Mouse (Mus musculus) right cerebral cortex, adult 18-20 months (tissue): ENCODE results near the gene Kctd10.

Experiments used
- DNase-seq: peaks from one replicate; pipeline ENCODE4 v3.0.0; 2022; ENCODE audit warnings: mixed read lengths

Kctd10 gene

DNA sequence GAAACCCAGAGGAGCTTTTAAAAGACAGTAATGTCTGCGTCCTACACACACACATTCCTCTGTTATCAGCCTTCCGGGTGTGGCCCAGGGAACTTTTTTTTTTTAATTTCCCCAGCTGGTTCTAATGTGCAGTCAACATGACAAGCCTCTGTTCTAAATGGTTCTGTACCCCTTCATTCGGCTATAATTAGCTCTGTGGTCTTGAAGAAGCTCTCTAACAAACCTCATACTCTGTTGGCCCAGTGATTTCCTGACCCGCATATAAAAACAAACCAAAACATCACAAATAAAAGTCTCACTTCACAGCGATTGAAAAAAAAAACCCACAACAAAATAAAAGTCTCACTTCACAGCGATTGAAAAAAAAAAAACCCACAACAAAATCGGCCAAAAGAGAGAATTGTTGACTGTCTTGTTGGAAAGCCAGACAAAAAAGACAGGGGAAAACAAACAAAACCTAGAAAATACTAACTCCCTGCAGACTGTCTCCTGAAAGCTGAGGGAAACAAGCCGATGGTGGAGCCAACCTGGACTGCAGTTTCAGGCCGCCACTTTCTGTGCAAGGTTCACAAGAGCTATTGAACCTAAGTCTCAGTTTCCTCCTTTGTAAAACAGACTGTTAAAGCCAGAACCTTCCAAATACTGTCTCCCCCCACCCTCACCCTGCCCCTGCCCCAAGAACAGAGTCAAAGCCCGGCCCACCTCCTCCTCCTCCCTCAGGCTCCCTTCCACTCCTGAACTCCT is 2.0 kb downstream of the Kctd10 start:
- DNase-seq = no peak

DNA sequence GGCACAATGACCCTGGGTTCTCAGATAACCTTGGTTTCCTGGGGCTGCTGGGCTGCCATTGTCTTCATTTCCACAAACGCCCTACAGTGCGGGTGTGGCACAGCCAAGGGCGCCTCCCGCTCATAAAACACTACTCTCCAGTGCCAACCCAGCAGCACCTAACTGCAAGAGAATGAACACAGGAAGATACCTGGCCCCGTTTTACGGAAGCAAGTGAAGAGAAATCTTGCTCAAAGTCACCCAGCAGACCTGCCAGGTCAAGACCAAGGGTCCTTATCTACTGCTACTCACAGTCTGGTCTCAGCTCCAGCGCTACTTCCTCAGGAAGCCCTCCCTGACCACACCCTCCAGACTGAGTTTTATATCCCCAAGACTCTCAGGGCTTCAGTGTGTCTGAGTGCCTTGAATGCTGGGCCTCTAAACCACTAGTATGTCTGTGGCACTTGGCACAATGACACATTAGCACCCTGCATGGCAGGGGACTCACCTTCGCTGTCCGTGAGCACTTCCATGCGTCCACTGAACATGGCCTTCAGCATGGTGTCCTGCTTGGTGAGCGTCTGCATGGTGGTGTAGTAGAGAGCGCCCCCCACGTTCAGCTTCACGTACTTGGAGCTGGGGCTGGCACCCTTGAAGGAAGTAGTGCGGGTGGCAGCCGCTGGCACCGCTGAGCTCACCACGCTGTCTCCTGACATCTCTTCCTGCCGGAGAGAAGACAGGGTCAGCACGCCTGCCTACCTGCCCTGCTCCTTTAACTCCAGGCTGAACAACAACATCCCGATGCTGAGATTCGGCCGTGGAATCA is 5.7 kb downstream of the Kctd10 start:
- no peak for DNase-seq

DNA sequence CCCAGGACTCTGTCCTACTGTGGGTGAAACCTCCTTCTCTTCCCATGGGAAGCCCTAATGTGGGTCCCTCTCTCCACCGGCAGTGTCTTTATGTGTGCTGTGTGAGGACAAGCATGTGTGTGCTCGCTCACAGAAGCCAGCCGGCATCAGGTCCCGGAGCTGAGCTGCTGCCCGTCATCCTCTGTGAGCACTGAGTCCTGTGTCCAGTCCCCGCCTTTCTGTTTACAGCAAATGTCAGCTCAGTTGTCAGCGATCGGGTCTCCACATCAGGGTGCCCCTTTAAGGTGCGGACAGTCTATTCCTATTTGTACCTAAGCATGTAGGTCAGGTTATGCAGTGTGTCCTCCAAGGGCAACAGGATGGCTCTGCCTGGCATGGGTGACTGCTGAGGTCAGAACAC is 6.7 kb downstream of the Kctd10 start:
- DNase-seq = no peak

DNA sequence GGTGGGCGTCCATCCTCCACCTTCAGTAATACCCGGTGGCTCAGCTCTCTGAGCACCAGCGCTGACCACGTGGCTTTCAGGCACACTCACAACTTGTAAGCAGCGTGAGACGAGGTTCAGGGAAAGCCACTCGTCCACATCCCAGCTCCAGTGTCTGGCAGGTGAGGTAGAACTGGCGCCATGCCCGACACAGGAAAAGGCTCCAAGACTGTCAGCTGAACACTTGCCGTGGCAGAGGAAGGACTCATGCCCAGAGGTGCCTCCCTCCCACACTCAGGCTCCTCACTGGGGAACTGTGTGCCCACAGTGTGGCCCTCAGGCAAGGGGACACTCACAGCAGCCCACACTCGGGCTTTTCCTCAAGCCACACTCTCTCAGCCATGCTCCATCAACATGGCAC is 7.1 kb downstream of the Kctd10 start:
- no peak for DNase-seq

DNA sequence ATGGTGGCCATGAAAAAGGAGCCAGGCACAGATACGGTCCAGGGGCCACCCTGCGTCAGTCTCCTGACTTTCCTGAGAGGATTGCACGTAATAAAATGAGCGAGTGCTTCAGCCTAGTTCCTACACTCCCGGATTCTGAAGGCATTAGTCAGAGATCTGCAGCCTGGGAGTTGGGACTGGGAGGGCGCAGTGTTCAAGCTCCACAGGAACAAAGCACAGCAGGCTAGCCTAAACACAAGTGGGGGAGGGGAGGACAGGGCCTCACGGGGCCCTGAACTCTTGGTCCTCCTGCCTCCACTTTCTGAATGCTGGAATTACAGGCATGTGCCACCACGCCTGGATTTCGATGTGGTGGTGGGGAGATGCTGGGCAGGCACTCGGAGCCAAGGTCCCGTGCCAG is 7.7 kb downstream of the Kctd10 start:
- DNase-seq = no peak

DNA sequence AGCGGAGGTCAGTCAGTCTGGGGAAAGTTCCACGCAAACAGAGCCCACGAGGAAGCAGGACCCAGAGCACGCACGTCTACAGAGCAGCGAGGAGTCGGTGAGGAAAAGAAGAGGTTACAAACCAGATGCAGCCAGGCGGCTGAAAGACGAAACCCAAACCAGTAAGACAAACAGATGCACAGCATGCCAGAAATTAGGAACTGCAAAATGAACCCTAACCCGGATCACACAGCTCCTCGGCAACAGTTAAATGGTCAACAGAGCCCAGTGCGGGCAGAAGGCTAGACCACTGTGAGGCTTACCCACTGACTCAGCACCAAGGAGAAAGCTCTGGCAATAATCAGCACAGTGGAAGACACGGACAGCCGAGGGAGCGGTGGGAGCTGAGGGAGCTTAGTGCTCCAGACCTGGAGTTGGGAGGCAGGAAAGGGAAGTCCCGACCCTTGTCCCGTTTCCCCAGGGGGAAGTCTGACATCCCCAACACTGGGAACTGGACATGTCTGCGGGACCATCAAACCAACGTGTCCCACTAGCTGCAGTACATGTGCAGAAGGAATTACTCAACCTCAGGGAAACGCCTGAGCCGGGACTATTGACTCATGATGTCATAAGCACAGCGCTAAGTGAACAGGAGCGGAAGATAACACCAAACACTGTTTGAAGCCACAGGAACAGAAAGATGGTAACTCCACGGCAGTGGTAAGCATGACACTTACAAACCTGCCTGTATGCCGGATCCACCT is 8.4 kb downstream of the Kctd10 start:
- DNase-seq = no peak

DNA sequence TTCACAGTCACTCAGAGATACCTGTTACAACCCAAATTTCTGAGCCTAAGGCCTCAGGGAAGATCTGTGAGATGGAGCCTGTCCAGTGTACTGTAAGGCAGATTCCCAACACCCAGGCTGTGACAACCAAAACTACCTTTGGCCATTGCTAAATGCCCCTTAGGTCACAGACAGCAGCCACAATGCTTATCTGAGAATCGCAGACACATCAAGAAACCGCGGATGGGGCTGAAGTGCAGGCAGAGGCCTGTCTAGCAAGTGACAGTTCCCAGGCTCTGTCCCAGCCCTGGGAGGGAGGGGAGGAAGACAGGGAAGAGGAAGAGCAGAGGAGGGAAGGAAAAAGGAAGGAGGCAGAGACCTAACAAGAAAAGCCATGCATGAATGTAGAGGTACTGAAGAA is 9.0 kb downstream of the Kctd10 start:
- no peak for DNase-seq

DNA sequence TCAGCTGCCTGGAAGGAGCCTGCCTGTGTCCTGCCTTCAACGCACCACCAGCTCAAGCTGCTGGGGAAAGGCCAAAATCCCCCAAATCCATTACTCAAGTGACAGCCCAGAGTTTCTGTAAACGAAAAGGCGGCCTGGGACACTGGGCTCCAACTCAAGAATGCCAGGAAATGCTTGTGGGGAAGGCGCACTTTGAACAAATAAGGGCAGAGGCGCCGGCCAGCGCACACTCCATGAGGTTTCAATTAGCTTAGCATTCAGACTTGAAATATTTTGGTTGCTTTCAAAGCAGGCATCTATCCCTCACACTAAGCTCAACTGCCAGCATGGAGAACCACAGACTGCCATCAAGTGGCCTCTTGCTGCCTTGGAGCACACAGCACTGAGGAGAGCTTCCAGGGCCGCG is 9.9 kb downstream of the Kctd10 start:
- no peak for DNase-seq

DNA sequence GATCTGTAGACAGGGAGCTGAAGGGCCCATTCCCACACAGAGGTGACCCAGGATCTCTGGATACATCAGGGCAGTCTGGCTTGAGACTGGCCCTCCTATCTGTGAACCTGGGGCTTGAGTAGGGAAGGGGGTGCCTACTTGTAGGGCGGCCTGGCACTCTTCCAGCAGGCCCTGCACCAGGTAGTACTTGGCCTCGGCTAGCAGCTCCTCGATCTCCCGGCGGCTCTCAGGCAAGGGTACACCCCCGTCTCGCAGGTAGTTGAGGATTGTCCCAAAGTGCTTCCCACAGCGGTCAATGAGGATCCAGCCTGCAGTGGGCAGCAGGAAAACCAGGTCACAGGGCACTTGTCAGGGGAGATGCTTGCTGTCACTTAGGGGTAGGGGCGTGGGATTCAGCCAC is 10.4 kb downstream of the Kctd10 start:
- DNase-seq = no peak

DNA sequence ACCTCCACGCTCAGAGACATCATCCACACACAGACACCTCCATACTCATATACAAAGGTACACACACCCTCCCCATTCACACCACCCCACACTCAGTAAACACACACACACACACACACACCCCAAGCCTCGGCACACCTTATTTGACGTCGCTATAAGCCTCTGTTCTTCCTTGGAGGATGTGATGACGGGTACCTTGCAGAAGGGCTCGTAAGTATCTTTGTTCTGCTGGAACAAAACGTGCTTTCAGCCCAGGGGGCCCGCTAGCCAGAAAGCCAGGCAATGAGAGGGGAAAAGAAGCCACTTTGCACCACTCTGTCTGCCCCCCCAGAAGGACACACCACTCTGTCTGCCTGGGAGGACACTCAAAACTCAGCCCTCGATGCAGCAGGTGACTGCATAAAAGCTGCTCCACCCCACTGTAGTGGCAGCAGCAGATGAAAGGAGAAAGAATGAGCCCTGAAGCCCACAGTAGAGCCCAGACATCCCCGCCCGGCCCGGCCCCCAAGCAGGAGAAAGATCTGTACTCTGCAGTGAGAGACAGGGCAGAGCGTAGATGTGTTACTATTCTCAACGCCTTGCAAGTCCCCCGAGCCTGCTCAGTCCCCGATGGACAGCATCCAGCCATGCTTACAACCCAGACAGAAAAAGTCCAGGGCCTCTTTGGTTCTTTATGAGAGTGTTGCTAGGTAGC is 11.4 kb downstream of the Kctd10 start:
- DNase-seq = no peak

DNA sequence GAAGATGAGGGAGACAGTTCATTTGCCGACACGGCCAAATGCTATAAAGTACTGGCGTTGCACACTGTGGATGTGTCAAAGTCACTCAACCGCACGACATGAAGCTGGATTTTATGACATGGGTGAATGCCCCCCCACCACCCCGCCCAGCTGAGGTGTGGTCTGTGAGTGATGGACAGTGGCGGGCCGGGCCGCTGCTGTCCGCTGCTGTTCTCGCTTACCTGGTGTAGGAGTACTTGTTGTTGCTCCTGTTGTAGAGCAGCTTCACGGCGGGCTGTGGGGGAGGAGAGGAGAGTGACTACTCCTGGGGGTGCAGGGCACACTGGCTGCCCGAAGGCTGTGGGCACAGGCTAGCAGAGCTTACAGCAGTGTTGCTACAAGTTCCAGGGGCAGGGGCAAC is 12.2 kb downstream of the Kctd10 start:
- DNase-seq = no peak

DNA sequence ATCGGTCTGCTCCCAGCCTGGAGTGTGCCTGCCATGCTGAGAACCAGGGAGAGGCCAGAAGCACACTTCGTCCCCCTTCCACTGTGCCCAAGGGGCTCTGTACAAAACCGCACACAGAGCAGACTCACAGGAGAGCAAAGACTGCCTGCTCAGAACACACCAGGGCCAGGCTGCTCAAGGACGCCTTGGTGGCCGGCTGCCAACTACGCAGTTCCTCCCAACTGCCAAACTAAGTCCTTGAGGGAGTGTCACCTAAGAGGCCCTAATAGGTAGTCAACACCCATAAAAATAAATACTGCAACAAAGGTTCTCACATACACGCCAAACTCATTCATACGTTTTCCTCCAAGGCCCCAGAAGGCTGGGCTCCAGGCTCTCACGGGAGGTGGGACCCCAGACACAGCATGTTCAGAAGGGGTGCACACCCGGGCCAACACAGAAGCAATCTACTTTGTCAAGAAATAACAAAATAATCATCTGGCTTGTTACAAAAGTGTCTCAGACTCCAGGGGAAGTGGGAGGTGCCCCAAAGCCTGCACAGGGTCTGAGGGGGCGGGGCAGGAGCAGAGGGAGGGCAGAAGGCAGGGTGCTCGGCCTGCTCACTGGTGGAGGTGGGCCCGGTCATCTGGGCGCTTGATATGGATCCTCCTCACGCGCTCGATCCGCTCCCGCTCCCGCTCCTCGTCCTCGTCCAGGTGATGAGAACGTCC is 15.1 kb downstream of the Kctd10 start:
- DNase-seq = no peak

DNA sequence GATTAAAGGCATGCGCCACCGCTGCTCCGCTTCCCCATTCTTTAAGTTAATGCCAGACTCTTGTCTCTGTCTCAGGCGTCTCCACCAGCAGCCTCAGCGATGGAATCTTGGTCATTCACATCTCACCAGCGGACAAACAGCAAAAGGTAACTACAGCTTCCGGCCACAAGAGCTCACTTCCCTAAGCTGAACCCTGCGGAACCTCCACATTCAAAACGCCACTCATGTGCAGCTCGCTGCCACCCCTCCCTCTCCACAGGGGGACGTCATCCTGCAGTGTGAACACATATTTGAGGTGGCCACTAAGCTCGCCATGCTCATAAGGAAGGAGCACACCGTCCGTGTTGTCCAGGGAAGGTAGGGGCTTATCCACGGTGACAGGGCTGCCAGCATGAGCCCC is 19.3 kb downstream of the Kctd10 start:
- no peak for DNase-seq

DNA sequence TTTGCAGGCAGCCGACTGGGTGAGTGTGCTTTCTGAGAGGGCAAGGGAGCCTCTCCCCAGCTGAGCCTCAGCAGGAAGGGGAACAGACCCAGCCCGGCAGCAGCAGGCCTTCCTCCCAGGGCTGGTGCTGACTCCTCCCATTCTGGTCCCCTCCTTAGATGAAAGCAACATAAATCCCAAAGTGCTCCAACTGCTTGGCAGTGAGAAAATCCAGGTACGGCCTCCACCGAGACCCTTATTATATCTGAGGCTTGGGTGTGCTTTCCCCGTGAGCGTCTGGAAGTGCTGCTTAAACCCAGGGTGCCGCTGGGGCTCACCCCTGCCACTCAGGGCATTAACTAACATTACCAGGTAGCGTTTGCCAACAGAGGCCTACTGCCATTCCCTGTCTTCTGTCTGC is 20.7 kb downstream of the Kctd10 start:
- no peak for DNase-seq

DNA sequence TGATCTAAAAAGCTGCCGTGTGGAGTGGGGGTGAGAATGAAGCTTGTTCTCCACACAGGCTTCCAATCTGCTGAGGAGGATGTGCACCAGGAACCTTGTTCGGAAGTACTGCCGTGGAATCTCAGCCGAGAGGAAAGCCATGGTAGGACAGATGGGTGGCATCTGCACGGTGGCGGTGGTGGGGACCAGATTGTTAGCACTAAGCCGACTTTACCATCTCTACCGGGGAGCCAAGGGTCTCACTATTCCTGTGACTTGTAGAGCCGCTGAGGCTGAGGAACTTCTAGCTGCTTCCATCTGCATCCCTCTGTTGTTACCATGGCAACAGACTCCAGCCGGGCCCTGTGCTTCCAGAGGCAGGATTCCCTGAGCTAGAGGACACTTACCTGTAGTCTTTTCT is 21.5 kb downstream of the Kctd10 start:
- peak; percentile 61 for DNase-seq

DNA sequence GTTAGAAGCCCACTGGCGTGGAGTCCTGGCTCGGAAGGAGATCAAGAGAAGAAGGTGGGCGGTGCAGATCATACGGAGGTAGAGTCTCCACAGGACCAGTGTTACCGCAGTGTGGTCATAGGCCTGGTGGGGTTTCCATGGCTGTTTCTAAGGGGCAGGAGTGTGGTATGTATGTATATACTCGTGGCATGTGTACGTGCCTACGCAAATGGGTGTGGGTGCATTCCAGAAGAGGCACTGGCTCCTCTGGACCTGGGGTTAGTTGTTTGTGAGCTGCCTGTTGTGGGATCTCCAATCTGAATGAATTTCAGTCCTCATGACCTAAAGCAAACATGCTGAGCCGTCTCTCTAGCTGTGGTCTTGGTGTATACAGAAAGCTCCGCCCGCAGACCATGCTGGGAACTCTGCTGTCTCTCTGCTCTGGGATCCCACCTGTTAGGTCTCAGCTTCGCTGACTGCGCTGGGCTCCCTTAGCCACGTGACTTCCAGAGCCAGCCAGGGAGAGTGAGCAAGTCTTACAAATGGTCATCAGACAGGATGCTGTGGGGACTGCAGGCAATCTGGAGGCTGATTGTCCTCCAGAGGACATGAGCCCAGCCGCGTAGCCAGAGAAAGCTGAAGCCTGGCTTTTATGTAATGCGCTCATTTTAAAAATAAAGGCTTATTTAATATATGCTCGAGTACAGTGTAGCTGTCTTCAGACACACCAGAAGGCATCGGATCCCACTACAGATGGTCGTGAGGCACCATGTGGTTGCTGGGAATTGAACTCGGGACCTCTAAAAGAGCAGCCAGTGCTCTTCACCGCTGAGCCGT is 23.2 kb downstream of the Kctd10 start:
- DNase-seq = peak; percentile 44

DNA sequence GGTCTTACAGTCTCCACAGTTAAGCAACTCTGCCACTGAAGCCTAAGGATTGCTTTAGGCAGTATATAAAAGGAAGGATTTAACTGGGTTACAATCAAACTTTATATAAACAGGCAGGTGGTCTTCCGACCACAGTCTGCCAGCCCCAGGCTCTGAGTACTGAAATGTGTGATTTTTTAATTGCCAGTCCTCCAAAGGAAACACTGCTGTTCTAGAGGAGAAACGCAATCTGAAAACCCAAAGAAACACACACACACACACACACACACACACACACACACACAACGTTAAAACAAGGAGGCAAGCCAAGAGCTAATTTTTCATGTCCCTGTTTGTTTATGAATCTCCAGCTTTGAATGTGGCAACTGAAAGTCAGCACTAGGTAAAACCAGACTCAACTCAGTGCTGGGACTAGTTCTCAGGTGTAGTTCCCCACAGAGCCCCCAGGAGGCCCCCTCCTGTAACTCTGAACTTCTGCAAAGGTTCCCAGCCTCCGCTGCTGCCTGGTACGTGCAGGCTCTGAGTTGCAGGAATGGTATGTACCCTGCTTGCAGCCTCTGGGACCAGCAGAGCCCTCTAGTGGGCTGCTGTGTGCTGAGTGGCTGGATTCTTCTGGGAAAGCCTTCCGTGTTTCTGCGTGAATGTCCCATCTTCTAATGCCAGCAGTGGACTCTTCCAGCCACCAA is 23.9 kb downstream of the Kctd10 start:
- peak; percentile 70 for DNase-seq

DNA sequence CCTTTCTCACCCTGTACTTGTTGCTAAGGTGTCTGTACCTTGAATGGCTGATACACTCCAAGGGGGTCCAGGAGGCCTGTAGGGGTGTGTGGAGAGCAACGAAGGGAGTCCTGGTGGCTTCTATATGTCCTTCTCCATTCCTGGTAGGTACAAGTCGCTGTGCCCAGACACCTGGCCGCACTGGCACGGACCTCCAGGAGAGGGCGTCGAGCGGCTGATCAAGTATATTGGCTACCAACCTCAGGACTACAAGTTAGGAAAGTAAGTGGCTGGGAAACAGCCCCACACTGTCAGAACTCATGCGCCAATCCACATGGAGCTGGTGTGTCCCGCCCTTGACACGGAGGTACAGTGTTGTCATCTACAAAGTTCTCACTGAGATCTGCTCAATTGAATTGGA is 28.8 kb downstream of the Kctd10 start:
- DNase-seq = no peak

DNA sequence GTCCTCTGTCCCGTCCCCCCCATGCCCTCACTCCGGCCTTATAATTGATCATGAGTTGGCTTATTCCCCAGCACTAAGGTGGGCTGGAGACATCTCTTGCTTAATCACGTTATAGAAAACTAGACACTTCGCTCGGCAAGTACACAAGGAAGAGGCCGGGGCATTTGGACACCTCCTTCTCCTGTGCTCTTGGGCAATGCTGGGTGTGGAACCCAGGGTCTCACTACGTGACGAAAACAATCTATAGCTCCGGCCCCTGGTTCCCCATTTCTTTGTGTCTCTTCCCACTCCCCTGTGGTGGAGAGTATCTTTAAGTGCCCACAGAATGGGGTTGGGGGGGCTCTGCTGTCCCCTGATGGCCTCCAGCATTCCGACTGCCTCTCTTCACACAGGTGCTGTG is 33.3 kb downstream of the Kctd10 start:
- DNase-seq = no peak

DNA sequence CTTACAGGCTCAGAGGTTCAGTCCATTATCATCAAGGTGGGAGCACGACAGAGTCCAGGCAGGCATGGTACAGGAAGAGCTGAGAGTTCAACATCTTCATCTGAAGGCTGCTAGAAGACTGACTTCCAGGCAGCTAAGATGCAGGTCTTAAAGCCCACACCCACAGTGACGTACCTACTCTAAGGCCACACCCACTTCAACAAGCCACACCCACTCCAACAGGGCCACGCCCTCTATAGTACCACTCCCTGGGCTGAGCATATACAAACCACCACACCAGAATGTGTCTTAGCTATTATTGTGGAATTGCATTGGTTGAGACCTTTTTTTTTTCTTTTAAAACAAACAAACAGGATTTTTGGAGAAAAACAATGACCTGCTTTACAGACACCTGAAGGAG is 34.8 kb downstream of the Kctd10 start:
- DNase-seq = no peak

DNA sequence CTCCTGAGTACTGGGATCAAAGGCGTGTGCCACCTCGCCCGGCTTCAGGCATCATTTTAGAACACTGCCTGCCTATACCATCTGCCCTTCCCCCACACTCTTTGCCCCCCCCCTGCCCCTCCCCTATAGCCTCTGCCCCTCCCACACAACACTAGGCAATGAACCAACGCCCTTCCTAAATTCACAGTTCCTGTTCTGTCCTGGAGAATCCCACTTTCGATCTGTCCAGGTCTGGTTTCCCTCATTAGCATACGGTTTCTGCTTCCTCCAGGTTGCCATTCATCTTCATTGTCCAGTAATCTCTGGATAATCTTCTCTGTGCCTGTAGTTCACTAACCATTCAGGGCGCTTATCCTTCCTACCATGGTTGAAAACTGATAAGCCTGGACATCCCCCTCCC is 36.7 kb downstream of the Kctd10 start:
- DNase-seq = no peak
